Mouse (Mus musculus) left cerebral cortex, adult 8-10 months (tissue): ENCODE measurements at regions not wholly inside any gene's neighbourhood (a gene's known extent, or its start where the extent isn't known, plus 50 kb on each side); places are given as distances from the start of the nearest gene placed in this dataset.

Experiments used
- DNase-seq, 2 experiments: peaks; one replicate each; pipeline ENCODE4 v3.0.0; 2022; ENCODE audit warnings: low spot score in 2 of 2

- peak; percentile 4 to 11 for DNase-seq
Measured at GRCm38 (mm10) chr2:169360272-169360671, 227.3 kb downstream of the Gm11011 start.

- no peak for DNase-seq
Measured at GRCm38 (mm10) chr2:169357400-169357799, 230.1 kb downstream of the Gm11011 start.

- no peak for DNase-seq
Measured at GRCm38 (mm10) chr2:169351547-169351946, 236.0 kb downstream of the Gm11011 start.

- no peak for DNase-seq
Measured at GRCm38 (mm10) chr2:169346107-169346506, 241.4 kb downstream of the Gm11011 start.

- peak in 1 of 2 experiments; percentile 79 for DNase-seq
Measured at GRCm38 (mm10) chr2:169319521-169319920, 268.0 kb downstream of the Gm11011 start.

- no peak for DNase-seq
Measured at GRCm38 (mm10) chr2:169314396-169314930, 273.1 kb downstream of the Gm11011 start.

- DNase-seq: no peak
Measured at GRCm38 (mm10) chr2:169311821-169312220, 275.7 kb downstream of the Gm11011 start.

GRCm38 (mm10) chr2:169311356-169311755 is 276.2 kb downstream of the Gm11011 start:
- DNase-seq: no peak

GRCm38 (mm10) chr2:169304360-169304759 is 283.2 kb downstream of the Gm11011 start:
- no peak for DNase-seq

- DNase-seq: no peak
Measured at GRCm38 (mm10) chr2:169300966-169301365, 286.6 kb downstream of the Gm11011 start.

- DNase-seq: peak in 1 of 2 experiments; percentile 66
Measured at GRCm38 (mm10) chr2:169300411-169300810, 287.1 kb downstream of the Gm11011 start.

GRCm38 (mm10) chr2:169297841-169298627 is 289.5 kb downstream of the Gm11011 start:
- no peak for DNase-seq

- no peak for DNase-seq
Measured at GRCm38 (mm10) chr2:169297226-169297625, 290.3 kb downstream of the Gm11011 start.

- DNase-seq: no peak
Measured at GRCm38 (mm10) chr2:169293351-169293750, 294.2 kb downstream of the Gm11011 start.

GRCm38 (mm10) chr2:169288891-169289605 is 298.5 kb downstream of the Gm11011 start:
- no peak for DNase-seq

GRCm38 (mm10) chr2:169286701-169287100 is 300.8 kb downstream of the Gm11011 start:
- DNase-seq: no peak

GRCm38 (mm10) chr2:169282508-169283117 is 304.9 kb downstream of the Gm11011 start:
- DNase-seq: no peak

GRCm38 (mm10) chr2:169275371-169275770 is 312.2 kb downstream of the Gm11011 start:
- no peak for DNase-seq

GRCm38 (mm10) chr2:169274101-169274500 is 313.4 kb downstream of the Gm11011 start:
- no peak for DNase-seq

GRCm38 (mm10) chr2:169272622-169273021 is 314.9 kb downstream of the Gm11011 start:
- DNase-seq: no peak

- DNase-seq: no peak
Measured at GRCm38 (mm10) chr2:169272018-169272417, 315.5 kb downstream of the Gm11011 start.

GRCm38 (mm10) chr2:169260636-169261035 is 305.2 kb upstream of the Zfp64 start:
- DNase-seq: peak; percentile 3 to 52
